Mouse (Mus musculus): ENCODE results near the gene Rbm47. TPM values are rescaled to one million over a fixed set of nuclear protein-coding genes. Genes with fewer than 3 reads are reported as not detected.

The Rbm47 gene
- polyA plus RNA-seq, 1 experiment from 2014 or later = 7.3 TPM

GRCm38 (mm10) chr5:66036440-66037054 is 136.4 kb downstream of the Rbm47 start:
- no peaks in the 10 kb centered on the region for H3K4me1 ChIP-seq (replicated peaks; ENCODE audit: control insufficient read depth, insufficient read depth, low read length)
- H3K4me3 ChIP-seq (replicated peaks; ENCODE audit: low read length) = no peak overlapping the region
- H3K27me3 ChIP-seq (ENCODE audit: control insufficient read depth, insufficient read depth, low read length) = no peaks in the 10 kb centered on the region
- no peak overlapping the region for H3K4me2 ChIP-seq (replicated peaks)
- H3K36me3 ChIP-seq (replicated peaks; ENCODE audit: control insufficient read depth, insufficient read depth) = no peaks in the 10 kb centered on the region
- H3K9me3 ChIP-seq (ENCODE audit: control insufficient read depth, low read length) = no peaks in the 10 kb centered on the region
- no peak for ATAC-seq (ENCODE audit: low FRiP score)
- WGBS = 51% methylated on average over 7 of the region's 7 CpGs
- DNase-seq (ENCODE audit: low spot score) = no peak
- no peak overlapping the region for H3K9ac ChIP-seq
- no peak overlapping the region for H3K27ac ChIP-seq

- no peak for DNase-seq (ENCODE audit: low spot score)
- Histone ChIP-seq H3K27ac (no peak overlapping the region), H3K4me3 (replicated peaks; ENCODE audit: low read length) (no peak overlapping the region), H3K4me2 (replicated peaks) (no peak overlapping the region), H3K4me1 (replicated peaks; ENCODE audit: control insufficient read depth, insufficient read depth, low read length) (no peaks in the 10 kb centered on the region), H3K36me3 (replicated peaks; ENCODE audit: control insufficient read depth, insufficient read depth) (no peaks in the 10 kb centered on the region), H3K9me3 (ENCODE audit: control insufficient read depth, low read length) (no peaks in the 10 kb centered on the region), H3K9ac (no peak overlapping the region), H3K27me3 (ENCODE audit: control insufficient read depth, insufficient read depth, low read length) (no peaks in the 10 kb centered on the region)
- ATAC-seq (ENCODE audit: low FRiP score) = no peak
- WGBS = 59% methylated on average over 14 of the region's 14 CpGs
Measured at GRCm38 (mm10) chr5:66034375-66035195, 138.3 kb downstream of the Rbm47 start.

- H3K36me3 ChIP-seq (replicated peaks; ENCODE audit: control insufficient read depth, insufficient read depth) = no peaks in the 10 kb centered on the region
- 100% methylated on average over 1 of the region's 1 CpGs for WGBS
Measured at GRCm38 (mm10) chr5:66032826-66033225, 140.1 kb downstream of the Rbm47 start.

GRCm38 (mm10) chr5:66031699-66032098 is 141.2 kb downstream of the Rbm47 start:
- no peak overlapping the region for H3K9ac ChIP-seq
- 88% methylated on average over 5 of the region's 5 CpGs for WGBS

More at GRCm38 (mm10) chr5:66032826-66033225, 140.1 kb downstream of the Rbm47 start:
- no peak overlapping the region for H3K4me2 ChIP-seq (replicated peaks)
- H3K27me3 ChIP-seq (ENCODE audit: control insufficient read depth, insufficient read depth, low read length) = no peaks in the 10 kb centered on the region
- no peaks in the 10 kb centered on the region for H3K4me1 ChIP-seq (replicated peaks; ENCODE audit: control insufficient read depth, insufficient read depth, low read length)
- no peak for ATAC-seq (ENCODE audit: low FRiP score)
- H3K27ac ChIP-seq = no peak overlapping the region
- H3K9me3 ChIP-seq (ENCODE audit: control insufficient read depth, low read length) = no peaks in the 10 kb centered on the region
- H3K4me3 ChIP-seq (replicated peaks; ENCODE audit: low read length) = no peak overlapping the region
- DNase-seq (ENCODE audit: low spot score) = no peak
- H3K9ac ChIP-seq = no peak overlapping the region

GRCm38 (mm10) chr5:66028232-66028631 is 144.7 kb downstream of the Rbm47 start:
- no peaks in the 10 kb centered on the region for H3K27me3 ChIP-seq (ENCODE audit: control insufficient read depth, insufficient read depth, low read length)
- H3K4me2 ChIP-seq (replicated peaks) = no peak overlapping the region
- H3K27ac ChIP-seq = no peak overlapping the region
- 89% methylated on average over 5 of the region's 5 CpGs for WGBS
- DNase-seq (ENCODE audit: low spot score) = no peak
- H3K9ac ChIP-seq = no peak overlapping the region
- peaks cover 16% of the 10 kb centered on the region for H3K9me3 ChIP-seq (ENCODE audit: control insufficient read depth, low read length)
- no peaks in the 10 kb centered on the region for H3K36me3 ChIP-seq (replicated peaks; ENCODE audit: control insufficient read depth, insufficient read depth)
- no peak overlapping the region for H3K4me3 ChIP-seq (replicated peaks; ENCODE audit: low read length)
- H3K4me1 ChIP-seq (replicated peaks; ENCODE audit: control insufficient read depth, insufficient read depth, low read length) = no peaks in the 10 kb centered on the region
- no peak for ATAC-seq (ENCODE audit: low FRiP score)

More at GRCm38 (mm10) chr5:66031699-66032098, 141.2 kb downstream of the Rbm47 start:
- Histone ChIP-seq H3K9me3 (ENCODE audit: control insufficient read depth, low read length) (peaks cover 4% of the 10 kb centered on the region), H3K4me2 (replicated peaks) (no peak overlapping the region), H3K36me3 (replicated peaks; ENCODE audit: control insufficient read depth, insufficient read depth) (no peaks in the 10 kb centered on the region), H3K27me3 (ENCODE audit: control insufficient read depth, insufficient read depth, low read length) (no peaks in the 10 kb centered on the region), H3K27ac (no peak overlapping the region), H3K4me3 (replicated peaks; ENCODE audit: low read length) (no peak overlapping the region), H3K4me1 (replicated peaks; ENCODE audit: control insufficient read depth, insufficient read depth, low read length) (no peaks in the 10 kb centered on the region)
- no peak for DNase-seq (ENCODE audit: low spot score)
- ATAC-seq (ENCODE audit: low FRiP score) = no peak

- Histone ChIP-seq H3K4me3 (replicated peaks; ENCODE audit: low read length) (no peak overlapping the region), H3K9me3 (ENCODE audit: control insufficient read depth, low read length) (peaks cover 16% of the 10 kb centered on the region), H3K27ac (no peak overlapping the region), H3K27me3 (ENCODE audit: control insufficient read depth, insufficient read depth, low read length) (no peaks in the 10 kb centered on the region), H3K9ac (no peak overlapping the region), H3K4me2 (replicated peaks) (no peak overlapping the region), H3K36me3 (replicated peaks; ENCODE audit: control insufficient read depth, insufficient read depth) (no peaks in the 10 kb centered on the region), H3K4me1 (replicated peaks; ENCODE audit: control insufficient read depth, insufficient read depth, low read length) (no peaks in the 10 kb centered on the region)
- DNase-seq (ENCODE audit: low spot score) (no peak), ATAC-seq (ENCODE audit: low FRiP score) (no peak)
- WGBS = 94% methylated on average over 8 of the region's 8 CpGs
Measured at GRCm38 (mm10) chr5:66027206-66027605, 145.7 kb downstream of the Rbm47 start.

- Histone ChIP-seq H3K27me3 (ENCODE audit: control insufficient read depth, insufficient read depth, low read length) (no peaks in the 10 kb centered on the region), H3K9ac (no peak overlapping the region), H3K9me3 (ENCODE audit: control insufficient read depth, low read length) (peaks cover 16% of the 10 kb centered on the region), H3K4me1 (replicated peaks; ENCODE audit: control insufficient read depth, insufficient read depth, low read length) (no peaks in the 10 kb centered on the region), H3K4me3 (replicated peaks; ENCODE audit: low read length) (no peak overlapping the region), H3K4me2 (replicated peaks) (no peak overlapping the region), H3K36me3 (replicated peaks; ENCODE audit: control insufficient read depth, insufficient read depth) (no peaks in the 10 kb centered on the region), H3K27ac (no peak overlapping the region)
- no peak for ATAC-seq (ENCODE audit: low FRiP score)
- no peak for DNase-seq (ENCODE audit: low spot score)
- 97% methylated on average over 31 of the region's 31 CpGs for WGBS
Measured at GRCm38 (mm10) chr5:66026796-66027195, 146.1 kb downstream of the Rbm47 start.

GRCm38 (mm10) chr5:66015449-66015961 is 157.4 kb downstream of the Rbm47 start:
- no peaks in the 10 kb centered on the region for H3K9me3 ChIP-seq (ENCODE audit: control insufficient read depth, low read length)
- H3K9ac ChIP-seq = no peak overlapping the region
- DNase-seq (ENCODE audit: low spot score) (no peak), ATAC-seq (ENCODE audit: low FRiP score) (no peak)
- no peaks in the 10 kb centered on the region for H3K4me1 ChIP-seq (replicated peaks; ENCODE audit: control insufficient read depth, insufficient read depth, low read length)
- H3K4me3 ChIP-seq (replicated peaks; ENCODE audit: low read length) = no peak overlapping the region
- H3K4me2 ChIP-seq (replicated peaks) = no peak overlapping the region
- H3K36me3 ChIP-seq (replicated peaks; ENCODE audit: control insufficient read depth, insufficient read depth) = no peaks in the 10 kb centered on the region
- no peaks in the 10 kb centered on the region for H3K27me3 ChIP-seq (ENCODE audit: control insufficient read depth, insufficient read depth, low read length)
- H3K27ac ChIP-seq = no peak overlapping the region
- WGBS = 94% methylated on average over 2 of the region's 2 CpGs

- H3K36me3 ChIP-seq (replicated peaks; ENCODE audit: control insufficient read depth, insufficient read depth) = no peaks in the 10 kb centered on the region
- no peak overlapping the region for H3K27ac ChIP-seq
- no peaks in the 10 kb centered on the region for H3K4me1 ChIP-seq (replicated peaks; ENCODE audit: control insufficient read depth, insufficient read depth, low read length)
- H3K4me2 ChIP-seq (replicated peaks) = no peak overlapping the region
- no peaks in the 10 kb centered on the region for H3K27me3 ChIP-seq (ENCODE audit: control insufficient read depth, insufficient read depth, low read length)
- H3K9ac ChIP-seq = no peak overlapping the region
- H3K9me3 ChIP-seq (ENCODE audit: control insufficient read depth, low read length) = no peaks in the 10 kb centered on the region
- ATAC-seq (ENCODE audit: low FRiP score) = no peak
- WGBS = 81% methylated on average over 2 of the region's 2 CpGs
- no peak for DNase-seq (ENCODE audit: low spot score)
- H3K4me3 ChIP-seq (replicated peaks; ENCODE audit: low read length) = no peak overlapping the region
Measured at GRCm38 (mm10) chr5:66014437-66014836, 158.5 kb downstream of the Rbm47 start.

Measured in hindbrain, embryonic 14.5 days (tissue).